Mouse (Mus musculus): ENCODE measurements at regions not wholly inside any gene's neighbourhood (a gene's known extent, or its start where the extent isn't known, plus 50 kb on each side); places are given as distances from the start of the nearest gene placed in this dataset.

GRCm38 (mm10) chr10:110534387-110534786, 78.4 kb upstream of the Nav3 start:
- no peak for DNase-seq (ENCODE audit: extremely low spot score in 1 of 2, low spot score in 1 of 2)

- DNase-seq (ENCODE audit: extremely low spot score in 1 of 2, low spot score in 1 of 2) = no peak
These were observed 86.7 kb upstream of the Nav3 start for GRCm38 (mm10) chr10:110542712-110543111.

GRCm38 (mm10) chr10:110548391-110548790, 92.4 kb upstream of the Nav3 start:
- DNase-seq (ENCODE audit: extremely low spot score in 1 of 2, low spot score in 1 of 2) = no peak

- no peak for DNase-seq (ENCODE audit: extremely low spot score in 1 of 2, low spot score in 1 of 2)
These were observed 98.0 kb upstream of the Nav3 start for GRCm38 (mm10) chr10:110553954-110554353.

- DNase-seq (ENCODE audit: extremely low spot score in 1 of 2, low spot score in 1 of 2) = no peak
These were observed 100.4 kb upstream of the Nav3 start for GRCm38 (mm10) chr10:110556326-110556883.

- no peak for DNase-seq (ENCODE audit: extremely low spot score in 1 of 2, low spot score in 1 of 2)
These were observed 107.1 kb upstream of the Nav3 start for GRCm38 (mm10) chr10:110563057-110563456.

- DNase-seq (ENCODE audit: extremely low spot score in 1 of 2, low spot score in 1 of 2) = no peak
These were observed 107.6 kb upstream of the Nav3 start for GRCm38 (mm10) chr10:110563571-110563970.

- no peak for DNase-seq (ENCODE audit: extremely low spot score in 1 of 2, low spot score in 1 of 2)
These were observed 110.5 kb upstream of the Nav3 start for GRCm38 (mm10) chr10:110566260-110567050.

- no peak for DNase-seq (ENCODE audit: extremely low spot score in 1 of 2, low spot score in 1 of 2)
These were observed 114.5 kb upstream of the Nav3 start for GRCm38 (mm10) chr10:110570465-110570864.

- DNase-seq (ENCODE audit: extremely low spot score in 1 of 2, low spot score in 1 of 2) = no peak
These were observed 115.2 kb upstream of the Nav3 start for GRCm38 (mm10) chr10:110571179-110571578.

- DNase-seq (ENCODE audit: extremely low spot score in 1 of 2, low spot score in 1 of 2) = no peak
These were observed 117.5 kb upstream of the Nav3 start for GRCm38 (mm10) chr10:110573530-110573929.

GRCm38 (mm10) chr10:110586029-110586428, 130.0 kb upstream of the Nav3 start:
- DNase-seq (ENCODE audit: extremely low spot score in 1 of 2, low spot score in 1 of 2) = no peak

- DNase-seq (ENCODE audit: extremely low spot score in 1 of 2, low spot score in 1 of 2) = no peak
These were observed 130.5 kb upstream of the Nav3 start for GRCm38 (mm10) chr10:110586507-110586906.

- no peak for DNase-seq (ENCODE audit: extremely low spot score in 1 of 2, low spot score in 1 of 2)
These were observed 131.5 kb upstream of the Nav3 start for GRCm38 (mm10) chr10:110587529-110587928.

- no peak for DNase-seq (ENCODE audit: extremely low spot score in 1 of 2, low spot score in 1 of 2)
These were observed 144.4 kb upstream of the Nav3 start for GRCm38 (mm10) chr10:110600352-110600853.

GRCm38 (mm10) chr10:110610336-110610735, 134.9 kb upstream of the E2f7 start:
- no peak for DNase-seq (ENCODE audit: extremely low spot score in 1 of 2, low spot score in 1 of 2)

- DNase-seq (ENCODE audit: extremely low spot score in 1 of 2, low spot score in 1 of 2) = no peak
These were observed 128.2 kb upstream of the E2f7 start for GRCm38 (mm10) chr10:110617004-110617403.

GRCm38 (mm10) chr10:110619193-110619592, 126.0 kb upstream of the E2f7 start:
- DNase-seq (ENCODE audit: extremely low spot score in 1 of 2, low spot score in 1 of 2) = no peak

GRCm38 (mm10) chr10:110625644-110626043, 119.6 kb upstream of the E2f7 start:
- DNase-seq (ENCODE audit: extremely low spot score in 1 of 2, low spot score in 1 of 2) = no peak

- no peak for DNase-seq (ENCODE audit: extremely low spot score in 1 of 2, low spot score in 1 of 2)
These were observed 104.8 kb upstream of the E2f7 start for GRCm38 (mm10) chr10:110640406-110640805.

GRCm38 (mm10) chr10:110642065-110642690, 103.1 kb upstream of the E2f7 start:
- DNase-seq (ENCODE audit: extremely low spot score in 1 of 2, low spot score in 1 of 2) = no peak

GRCm38 (mm10) chr10:110647603-110648002, 97.6 kb upstream of the E2f7 start:
- no peak for DNase-seq (ENCODE audit: extremely low spot score in 1 of 2, low spot score in 1 of 2)
